Mouse (Mus musculus): ENCODE data around the gene C77080.

C77080 gene

DNA sequence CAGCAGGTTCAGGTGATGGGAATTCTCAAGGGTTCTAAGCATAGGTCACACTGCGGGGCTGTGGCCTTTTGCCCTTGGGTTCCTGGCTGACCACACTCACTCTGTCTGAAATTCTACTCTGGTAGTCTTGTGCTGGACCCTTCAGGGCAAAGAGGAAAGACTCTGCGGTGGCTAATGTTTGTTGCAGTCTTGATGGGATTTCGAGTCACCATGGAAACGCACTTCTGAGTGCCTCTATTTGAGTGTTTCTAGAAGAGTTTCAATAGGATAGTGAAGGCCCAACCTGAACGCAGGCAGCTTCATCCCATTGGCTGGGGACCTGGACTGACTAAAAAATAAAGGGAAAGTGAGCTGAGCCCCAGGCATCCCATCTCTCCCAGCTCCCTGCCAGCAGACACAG is 5.6 kb upstream of the C77080 start:
- DNase-seq (ENCODE audit: low read depth, low spot score) = no peak

DNA sequence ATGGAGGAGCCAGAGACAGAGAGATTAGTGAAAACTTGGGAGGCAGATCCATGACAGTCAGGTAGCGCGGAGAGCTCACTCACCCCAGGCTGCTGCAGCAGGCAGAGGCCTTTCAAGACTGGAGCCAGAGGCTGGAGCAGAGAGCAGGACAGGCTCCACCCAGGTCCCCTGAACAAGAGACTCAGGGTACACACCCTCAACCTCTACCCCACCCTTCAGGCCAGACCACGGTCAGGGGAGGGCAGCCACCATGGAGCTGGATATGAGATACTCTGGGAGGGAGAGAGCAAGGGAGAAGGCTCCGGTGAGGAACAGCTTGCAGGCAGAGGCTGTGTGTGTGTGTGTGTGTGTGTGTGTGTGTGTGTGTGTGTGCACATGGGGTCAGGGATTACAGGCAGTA is 5.0 kb upstream of the C77080 start:
- no peak for DNase-seq (ENCODE audit: low read depth, low spot score)

DNA sequence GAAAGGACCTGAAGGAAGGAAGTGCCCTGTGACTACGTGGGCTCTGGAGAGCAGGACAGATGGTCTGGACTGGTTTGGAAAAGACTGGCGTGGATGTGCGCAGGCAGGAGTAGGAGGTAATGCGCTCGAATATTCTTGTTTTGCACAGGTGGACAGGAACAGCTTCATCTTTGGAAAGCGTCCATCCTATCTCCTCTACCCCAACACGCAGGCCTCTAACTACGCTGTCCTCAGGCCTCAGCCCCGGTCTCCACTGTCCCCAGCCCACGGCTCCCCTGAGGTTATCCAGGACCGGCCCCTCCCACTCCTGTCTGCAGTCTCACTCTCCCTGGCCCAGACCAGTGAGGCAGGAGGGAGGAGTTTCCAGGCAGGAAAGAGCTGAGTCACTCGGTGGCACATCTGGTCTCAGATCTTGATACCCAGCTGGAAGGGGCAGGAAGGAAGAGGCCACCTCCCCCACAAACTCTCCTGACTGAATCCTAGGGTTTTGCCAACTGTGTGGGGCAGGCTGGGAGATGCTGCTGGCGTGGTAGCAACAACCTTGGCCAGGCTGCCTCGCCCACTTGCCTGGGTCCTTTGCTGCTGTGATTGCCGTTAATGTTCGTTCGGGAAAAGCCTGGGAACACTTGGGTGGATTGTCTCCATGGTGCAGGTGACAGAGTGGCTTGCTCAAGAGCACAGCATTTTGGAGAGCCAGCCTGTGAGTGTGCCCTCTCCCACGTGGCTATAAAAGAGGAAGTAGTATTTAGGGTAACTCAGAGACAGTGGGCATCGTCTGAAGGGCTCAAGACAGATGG is 2.2 kb upstream of the C77080 start:
- DNase-seq (ENCODE audit: low read depth, low spot score) = peak; percentile 45

DNA sequence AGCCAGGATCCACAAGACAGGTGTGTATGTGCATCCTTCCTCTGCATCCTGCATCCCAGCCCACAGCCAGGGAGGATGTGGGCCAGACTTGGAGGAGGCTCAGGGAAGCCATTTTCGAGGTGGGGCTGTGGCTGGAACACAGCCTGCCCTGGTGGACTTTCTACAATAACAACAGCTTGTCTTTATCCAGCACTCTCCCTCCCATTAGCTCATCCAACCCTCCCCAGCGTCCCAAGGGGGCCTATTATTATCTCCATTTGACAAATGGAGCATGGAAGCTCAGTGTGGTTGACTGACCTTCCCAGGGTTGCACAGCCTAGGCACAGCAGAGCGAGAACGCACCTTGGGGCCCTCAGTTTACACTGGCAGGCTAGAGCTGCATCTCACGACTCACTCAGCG is 526 bp downstream of the C77080 start:
- DNase-seq (ENCODE audit: low read depth, low spot score) = no peak

DNA sequence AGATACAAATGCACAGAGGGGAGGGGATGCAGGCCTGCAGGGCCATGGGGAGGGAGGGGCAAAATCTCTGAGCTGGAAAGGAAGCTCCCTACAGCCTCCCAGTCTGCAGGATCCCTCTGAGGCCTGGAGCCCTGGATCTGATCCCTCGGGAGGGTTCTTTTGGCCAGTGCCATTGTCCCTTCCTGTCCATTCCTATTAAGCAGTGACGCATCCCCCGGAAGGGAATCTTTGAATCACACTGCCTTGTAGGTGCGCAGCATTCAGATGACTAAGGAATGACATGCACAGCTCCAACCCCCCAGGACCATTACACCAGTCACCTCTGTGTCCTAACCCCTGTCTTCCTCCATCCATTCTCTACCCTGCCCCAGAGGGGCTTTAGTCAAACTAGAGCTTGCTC is 2.1 kb downstream of the C77080 start:
- DNase-seq (ENCODE audit: low read depth, low spot score) = no peak

DNA sequence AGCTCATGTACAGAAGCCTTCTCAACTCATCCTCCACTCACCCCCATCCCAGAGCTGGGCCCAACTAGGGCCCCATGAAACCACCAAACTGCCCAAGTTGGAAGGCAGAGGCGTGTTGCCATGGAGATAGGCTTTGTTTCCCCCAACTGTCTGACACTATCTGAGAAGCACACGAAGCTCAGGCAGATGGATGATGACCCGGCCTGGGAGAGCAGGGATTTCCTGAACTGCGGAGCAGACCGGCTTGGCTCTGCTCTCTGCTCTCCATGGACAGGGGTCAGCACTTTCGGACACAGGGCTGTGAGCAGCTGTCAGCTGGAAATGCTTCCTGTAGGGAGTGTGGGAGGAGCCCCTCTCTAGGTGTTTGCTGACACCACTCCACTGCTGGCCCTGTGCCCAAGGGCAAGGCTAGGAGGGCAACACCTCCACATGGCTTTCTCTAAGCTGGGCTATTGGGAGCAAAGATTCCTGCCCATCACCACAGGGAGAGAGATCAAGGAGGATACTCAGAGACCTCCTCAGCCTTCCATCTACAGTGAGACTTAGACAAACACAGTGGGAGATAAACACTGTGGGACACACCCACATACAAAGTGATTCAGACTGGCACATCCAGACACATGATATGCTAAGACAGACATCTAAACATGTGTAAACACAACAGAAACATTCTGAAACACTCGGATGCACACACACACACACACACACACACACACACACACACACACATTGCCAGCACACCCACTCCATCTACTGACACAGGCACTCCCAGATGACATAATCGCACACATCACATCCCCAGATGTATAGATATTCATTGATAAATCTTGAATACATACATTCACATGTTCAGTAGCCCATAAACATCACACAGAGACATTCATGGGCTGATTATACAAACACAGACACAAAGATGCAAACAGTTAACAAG is 4.5 kb downstream of the C77080 start:
- no peak for DNase-seq (ENCODE audit: low read depth, low spot score)

DNA sequence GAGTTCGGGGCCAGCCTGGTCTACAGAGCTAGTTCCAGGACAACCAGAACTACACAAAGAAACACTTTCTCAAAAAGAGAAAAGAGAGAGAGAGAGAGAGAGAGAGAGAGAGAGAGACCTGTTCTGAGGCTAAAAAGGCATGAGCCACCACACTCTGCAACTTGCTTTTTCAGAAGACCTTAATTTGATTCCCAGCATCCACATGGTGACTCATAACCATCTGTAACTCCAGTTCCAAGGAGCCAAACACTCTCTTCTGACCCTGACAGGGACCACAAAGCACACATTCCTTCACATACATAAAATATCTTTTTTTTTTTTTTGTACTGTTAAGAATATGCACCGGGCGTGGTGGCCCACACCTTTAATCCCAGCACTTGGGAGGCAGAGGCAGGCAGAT is 6.6 kb downstream of the C77080 start:
- no peak for DNase-seq (ENCODE audit: low read depth, low spot score)

DNA sequence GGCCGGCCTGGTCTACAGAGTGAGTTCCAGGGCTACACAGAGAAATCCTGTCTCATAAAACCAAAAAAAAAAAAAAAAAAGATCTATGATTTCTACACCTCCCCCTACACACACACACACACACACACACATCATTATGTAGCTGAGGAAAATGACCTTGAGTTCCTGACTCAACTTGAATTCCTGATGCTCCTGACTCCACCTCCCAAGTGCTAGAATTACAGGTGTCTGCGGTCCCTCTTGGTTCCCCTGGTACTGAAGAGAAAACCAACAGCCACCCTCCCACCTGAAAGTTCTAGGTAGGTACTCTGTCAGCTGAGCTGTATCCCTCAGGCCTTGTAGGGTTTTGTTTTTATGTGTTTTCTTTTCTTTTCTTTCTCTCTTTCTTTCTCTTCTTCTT is 8.7 kb downstream of the C77080 start:
- no peak for DNase-seq (ENCODE audit: low read depth, low spot score)

DNA sequence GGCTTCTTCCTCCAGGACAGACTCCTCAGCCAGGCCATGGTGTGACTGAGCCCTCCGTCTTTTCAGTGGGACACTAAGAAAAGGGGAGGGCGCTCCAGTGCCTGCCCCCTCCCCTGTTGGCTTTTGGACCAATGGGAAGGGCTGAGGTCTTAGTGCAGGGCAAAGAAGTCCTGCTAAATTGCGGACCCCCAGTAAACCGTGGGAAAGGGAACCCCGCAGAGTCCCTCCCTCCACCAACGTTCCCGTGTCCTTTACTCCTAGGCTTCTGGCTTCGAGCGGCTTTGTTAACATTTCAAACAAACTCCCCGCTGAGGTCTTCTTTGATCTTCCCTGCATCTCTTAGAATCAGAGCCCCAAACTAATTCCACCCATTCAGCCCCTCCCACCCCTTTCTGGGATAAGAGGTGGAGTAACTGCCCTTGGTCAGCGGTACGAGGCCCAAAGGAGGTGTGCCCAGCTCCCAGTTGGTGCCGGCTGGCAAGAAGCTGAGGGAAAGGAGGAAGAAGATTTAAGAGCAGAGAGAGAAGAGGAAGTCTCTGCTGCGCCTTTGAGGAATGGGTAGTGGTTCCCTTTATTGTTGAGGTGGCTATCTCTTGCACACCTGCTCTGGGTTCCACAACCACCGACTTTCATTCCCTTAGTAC is 9.6 kb downstream of the C77080 start:
- no peak for DNase-seq (ENCODE audit: low read depth, low spot score)

DNA sequence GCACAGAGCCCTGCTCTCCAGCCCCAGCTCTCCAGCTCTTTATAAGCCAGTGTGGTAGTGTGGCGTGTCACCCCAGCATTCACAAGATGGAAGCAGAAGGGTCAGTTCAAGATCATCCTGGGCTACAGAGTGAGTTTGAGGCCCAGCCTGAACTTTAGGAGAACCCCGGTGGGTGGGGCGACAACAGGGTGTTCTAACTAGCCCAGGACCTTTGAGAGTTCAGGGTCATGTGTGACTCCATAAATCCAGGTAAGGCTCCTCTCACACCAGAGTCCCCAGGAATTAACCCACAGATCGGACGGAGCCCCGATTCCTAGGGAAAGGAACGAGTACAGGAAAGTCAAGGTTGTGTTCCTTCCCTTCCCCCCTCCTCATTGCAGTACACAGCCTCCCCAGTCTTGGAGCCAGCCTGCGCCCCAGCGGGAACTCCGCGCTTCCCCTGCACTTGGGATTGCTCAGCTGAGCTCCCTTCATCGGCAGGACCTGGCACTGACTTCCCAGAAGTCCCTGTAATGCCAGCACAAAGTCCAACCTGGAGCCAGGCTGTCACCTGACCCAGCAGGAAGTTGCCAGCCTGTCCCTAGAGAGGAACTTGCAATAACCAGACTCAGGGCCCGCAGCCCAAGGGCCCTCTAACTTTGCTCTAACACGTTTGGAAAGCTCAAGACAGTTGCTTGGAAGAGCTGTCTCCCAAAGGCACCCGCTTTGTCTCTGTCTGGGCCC is 10.3 kb downstream of the C77080 start:
- DNase-seq (ENCODE audit: low read depth, low spot score) = no peak

DNA sequence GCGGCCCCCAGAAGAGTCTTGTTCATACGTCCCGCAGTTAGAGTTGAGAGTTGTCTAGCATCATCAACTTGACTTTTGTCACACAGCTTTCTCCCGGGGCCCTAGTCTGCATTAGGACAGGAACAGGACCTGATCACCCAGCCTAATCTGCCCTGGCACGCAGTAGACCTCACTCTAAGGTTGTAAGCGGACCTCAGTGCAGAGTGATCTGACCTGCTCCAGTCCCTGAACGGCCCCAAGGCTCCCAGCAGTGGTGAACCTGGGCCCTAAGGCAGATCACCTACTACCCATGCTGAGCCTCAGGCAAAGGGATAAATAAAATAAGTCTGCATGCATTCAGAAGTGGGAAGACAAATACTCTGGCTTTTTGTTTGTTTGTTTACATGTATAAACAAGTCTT is 11.9 kb downstream of the C77080 start:
- no peak for DNase-seq (ENCODE audit: low read depth, low spot score)

DNA sequence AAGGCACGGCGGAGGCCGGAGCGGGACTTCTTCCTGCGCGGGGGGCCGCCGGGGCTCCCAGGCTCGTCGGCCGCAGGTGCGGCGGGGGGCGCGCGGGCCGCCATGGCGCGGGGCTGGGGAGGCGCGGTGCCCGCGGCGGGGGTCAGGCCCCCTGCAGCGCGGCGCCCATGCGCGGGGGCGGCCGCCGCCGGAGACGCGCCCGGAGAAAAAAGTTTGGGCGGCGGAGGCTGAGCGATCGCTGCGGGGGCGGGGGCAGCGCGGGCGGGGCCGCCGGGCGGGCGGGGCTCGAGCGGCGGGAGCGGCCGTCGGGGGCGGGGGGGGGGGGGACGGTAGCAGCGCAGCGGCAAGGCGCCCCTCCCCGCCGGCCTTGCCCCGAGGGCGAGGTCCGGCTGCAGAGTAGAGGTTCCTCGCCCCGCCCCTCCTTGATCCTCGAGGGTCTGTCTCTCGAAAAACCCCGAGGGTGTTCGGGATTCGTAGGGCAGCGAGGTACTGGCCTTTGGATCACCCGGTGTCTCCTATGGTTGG is 12.9 kb downstream of the C77080 start:
- no peak for DNase-seq (ENCODE audit: low read depth, low spot score)

DNA sequence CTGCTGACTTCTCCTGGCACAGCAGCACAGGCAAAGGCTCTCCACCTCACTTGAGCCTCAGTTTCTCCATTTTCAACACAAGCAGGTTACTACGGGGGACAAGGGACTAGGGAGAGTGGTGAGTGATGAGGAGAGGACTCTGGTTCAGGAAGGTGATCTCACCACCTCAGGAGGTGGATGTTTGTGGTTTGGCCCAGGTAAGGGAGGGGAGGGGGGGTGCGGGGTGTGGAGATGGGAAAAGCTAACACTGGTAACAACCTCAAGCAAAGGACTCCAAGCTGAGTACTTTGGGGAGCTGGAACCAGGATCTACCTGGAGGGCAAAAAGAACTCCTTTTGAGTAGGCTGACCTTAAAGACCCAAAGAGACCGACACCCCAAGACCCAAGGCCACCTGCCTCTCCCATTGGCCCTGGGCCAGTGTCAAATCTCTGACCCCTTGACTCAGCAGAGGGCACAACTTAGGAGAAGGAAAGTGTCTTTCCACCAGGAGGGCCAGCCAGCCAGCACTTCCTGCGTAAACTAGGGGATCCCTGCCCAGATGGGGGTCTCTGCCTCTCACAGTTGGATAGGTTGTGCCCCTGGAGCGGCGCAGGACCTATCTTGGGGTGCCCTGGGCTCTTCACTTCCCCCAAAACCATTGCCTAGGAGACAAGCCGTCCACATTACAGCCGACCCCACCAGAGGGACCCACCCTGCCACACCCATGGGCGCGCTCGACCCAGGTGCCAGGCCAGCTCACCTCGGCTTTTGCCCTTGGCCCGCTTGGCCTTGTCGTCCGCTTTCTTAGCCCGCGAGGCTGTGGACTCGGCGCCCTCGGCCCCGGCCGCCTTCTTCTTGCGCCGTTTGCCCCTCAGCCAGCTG is 13.6 kb downstream of the C77080 start:
- DNase-seq (ENCODE audit: low read depth, low spot score) = no peak

DNA sequence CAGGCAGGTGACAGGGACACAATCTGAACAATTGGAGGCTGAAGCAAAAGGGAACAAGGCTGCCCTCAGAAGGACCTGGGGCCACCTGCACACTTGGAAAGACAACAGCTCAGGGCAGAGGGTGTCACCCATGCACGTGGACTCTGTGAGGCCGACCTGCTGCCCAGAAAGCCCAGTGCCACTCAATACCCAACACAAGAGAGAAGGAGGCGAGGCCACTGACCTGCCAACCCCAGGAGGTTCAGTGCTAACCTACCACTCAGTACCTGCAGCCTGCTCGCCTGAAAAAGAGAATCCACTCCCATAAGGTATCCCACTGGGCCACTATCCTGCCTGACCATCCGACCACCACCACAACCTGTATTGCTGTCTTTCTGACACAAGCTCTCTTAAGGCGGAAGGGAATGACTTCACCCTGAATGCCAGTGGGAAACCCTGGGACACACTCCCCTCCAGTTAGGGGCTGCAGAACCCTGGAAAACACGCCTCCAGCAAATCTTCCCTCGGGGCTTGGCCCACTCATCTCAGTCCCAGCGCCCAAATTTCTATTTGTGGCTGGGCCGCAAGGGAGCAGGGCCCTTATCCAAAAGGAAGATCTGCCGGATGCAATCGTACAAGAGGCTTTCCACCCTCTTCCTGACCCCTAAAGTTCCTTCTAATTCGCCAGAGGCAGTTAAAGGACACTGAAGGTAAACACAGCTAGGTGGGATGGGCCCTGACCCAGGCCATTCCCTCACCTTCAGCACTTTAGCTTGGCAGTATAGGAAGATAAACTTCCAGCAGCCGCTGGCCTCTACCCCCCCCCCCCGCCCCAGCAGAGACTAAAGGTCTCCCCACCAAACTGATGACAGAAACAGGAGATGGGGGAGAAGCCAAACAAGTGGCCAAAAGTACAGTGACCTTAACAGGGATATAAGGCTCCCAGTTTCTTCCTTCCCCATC is 14.6 kb downstream of the C77080 start:
- no peak for DNase-seq (ENCODE audit: low read depth, low spot score)

DNA sequence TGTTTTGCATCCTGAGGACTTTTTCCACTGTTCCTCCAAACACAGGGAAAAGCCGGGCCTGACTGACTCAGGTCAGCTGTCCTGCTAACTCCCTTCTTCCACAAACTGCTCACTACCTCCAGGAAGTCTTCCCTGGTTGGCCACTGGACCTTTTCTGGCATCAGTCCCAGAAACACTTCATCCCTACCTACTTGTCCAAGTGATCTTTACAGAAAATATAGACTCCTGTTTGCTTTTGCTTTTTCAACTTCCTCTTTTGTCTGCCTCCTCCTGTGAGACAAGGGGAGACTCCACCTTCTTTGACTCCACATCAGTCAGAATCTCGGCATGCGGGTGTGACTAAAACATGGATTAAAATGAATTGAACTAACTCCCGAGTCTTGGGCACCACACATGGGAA is 16.4 kb downstream of the C77080 start:
- DNase-seq (ENCODE audit: low read depth, low spot score) = no peak

DNA sequence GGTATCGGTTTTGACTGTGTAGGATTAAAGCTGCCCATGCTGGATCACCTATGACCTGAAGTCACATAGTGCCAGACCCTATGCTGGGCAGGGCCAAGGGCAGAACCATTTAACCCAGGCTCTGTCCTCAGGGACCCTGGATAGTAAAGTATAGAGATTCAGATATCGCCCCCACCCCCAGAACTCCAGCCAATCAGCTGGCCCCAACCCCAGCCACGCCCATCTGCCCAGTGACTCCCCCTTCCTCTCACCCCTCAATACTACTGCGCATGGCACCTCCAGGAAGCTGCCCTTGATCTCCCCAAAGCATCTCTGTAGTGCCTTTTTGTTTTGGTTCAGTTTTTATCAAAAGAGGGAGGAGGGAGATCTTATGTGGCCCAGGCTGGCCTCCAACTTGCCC is 18.4 kb downstream of the C77080 start:
- no peak for DNase-seq (ENCODE audit: low read depth, low spot score)

DNA sequence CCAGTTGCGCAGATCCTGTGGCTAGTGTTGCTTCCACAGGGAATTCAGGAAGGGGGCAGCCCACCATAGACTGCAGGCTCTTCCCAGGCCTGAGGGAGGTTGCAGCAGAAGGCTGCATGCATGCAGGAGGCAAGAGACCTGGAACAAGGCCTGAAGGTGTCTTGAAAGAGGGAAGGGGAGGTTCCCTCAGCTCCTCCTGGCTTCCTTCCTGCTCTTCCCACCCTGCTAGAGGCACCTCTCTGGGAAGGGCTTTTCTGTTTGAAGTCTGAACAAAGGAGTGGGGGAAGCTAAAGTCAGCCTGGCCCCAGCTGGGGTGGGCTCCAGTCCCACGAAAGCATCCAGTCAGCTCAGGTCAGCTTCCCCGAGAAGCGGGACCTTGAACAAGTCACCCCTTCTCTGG is 18.9 kb downstream of the C77080 start:
- DNase-seq (ENCODE audit: low read depth, low spot score) = no peak

DNA sequence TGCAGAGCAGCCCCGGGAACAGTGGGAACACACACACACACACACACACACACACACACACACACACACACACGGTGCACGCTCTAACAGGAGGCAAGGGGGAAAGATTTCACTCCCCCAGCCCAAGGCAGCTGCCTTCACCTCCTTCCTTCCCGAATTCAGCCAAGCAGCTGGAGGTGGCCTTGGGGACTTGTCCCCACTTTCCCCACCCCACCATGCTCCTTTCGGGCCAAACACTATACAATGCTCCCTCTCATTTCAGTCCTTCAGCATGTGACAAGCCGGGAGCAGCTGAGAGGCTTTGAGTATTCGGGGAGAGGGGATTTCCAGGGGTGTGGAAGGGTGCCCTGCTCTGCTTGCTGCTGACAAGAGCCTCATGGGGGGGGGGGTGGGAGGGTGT is 19.3 kb downstream of the C77080 start:
- no peak for DNase-seq (ENCODE audit: low read depth, low spot score)

DNA sequence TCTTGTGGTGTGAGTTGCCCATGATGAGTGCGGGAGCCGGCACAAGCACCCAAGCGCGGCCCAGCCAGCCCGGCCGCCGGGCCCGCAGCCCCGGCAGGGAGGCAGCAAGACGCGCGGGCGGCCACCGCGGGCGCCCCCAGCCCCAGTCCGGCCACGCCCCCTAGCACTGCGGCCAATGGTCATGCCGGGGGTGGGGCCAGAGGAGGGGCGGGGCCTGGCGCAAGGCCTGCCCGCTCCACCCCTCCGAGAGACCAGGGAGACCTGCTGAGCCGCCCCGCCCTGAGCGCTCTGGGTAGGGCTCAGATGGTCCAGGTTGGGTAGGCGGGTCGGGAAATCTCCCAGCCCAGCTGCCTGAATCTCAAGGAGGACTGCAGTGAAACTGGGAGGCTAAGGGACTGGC is 22.1 kb downstream of the C77080 start:
- no peak for DNase-seq (ENCODE audit: low read depth, low spot score)

Data from skeletal muscle tissue, adult 2 months (tissue).